Mouse (Mus musculus): ENCODE data around the gene Slc35e3.
"Not testable (repeated sequence)": the region's sequence is repeated elsewhere in the genome, so short reads cannot be mapped to it uniquely, and the experiment has no call there.

Gene Slc35e3

DNA sequence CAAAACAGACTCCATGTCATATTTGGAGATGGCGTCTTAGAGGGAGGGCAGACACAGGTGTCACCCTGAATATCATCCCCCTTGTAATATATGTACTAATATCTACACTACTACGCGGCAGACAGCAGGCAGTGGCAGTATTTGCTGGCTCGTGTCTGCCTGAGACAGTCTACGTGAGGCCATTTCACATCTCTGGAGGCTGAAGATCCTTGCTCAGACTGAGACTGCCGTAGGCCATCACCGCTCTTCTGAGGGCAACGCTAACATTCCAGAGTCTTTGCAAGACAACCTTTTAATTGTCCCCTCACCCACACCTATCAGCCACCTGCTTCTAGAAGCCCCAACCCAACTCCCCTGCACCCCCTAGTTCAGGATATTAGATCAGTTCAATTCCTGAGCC is 32.7 kb downstream of the Slc35e3 start:
- DNase-seq (ENCODE audit: low read depth, low spot score), result no peak

- no peak for DNase-seq (ENCODE audit: low read depth, low spot score)
Observed at GRCm38 (mm10) chr10:117712871-117713270, 33.3 kb downstream of the Slc35e3 start.

- peak; percentile 48 for DNase-seq (ENCODE audit: low read depth, low spot score)
Observed at GRCm38 (mm10) chr10:117712191-117712754, 33.9 kb downstream of the Slc35e3 start.

DNA sequence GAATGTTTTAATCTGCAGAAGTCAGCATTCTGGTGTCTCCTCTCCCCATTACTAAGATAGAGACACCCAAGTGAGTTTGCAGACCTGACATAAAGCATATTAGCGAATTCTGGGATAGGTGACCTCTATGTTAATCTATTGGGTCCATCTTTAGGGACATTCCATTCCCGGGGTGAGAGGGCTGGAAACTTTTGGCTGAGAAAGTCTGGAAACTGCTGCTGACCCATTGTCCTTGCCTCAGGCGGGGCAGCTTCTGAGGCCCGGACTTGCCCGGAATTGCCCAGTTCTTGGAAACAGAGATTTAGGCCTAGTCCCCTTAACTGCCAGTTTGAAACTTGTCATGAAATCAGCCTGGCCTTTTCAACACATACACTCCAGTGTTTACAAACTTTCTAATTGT is 34.8 kb downstream of the Slc35e3 start:
- no peak for DNase-seq (ENCODE audit: low read depth, low spot score)

DNA sequence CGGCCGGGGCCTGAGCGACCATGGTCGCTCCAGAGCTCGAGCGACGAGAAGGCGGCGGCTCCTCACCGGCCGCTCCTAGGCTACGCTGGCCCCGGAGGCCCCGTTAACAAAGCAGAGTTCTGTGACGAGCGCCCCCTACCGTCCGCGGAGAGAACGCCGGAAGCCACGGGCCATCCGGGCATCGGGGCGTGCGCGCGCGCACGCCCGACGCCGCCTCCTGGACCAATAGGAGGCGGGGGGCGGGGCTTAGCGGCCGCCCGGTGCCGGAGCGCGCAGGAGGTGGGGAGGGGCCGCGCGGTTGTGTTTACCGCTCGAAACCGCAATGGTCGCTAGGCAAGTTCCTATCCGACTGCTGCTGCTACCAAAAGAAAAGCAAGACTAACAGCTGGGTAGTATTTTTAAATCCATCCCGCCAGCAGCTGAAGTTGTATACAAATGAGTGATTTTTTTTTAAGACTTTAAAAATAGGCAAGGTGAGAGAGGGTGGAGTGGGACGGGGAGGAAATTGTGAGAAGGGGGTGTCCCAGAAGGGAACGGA is 35.5 kb downstream of the Slc35e3 start, which contains the start of gene Mdm2:
TSS of gene Mdm2 (minus strand) at position 155 of the 538 bp plus-strand sequence.
- peak; percentile 89 for DNase-seq (ENCODE audit: low read depth, low spot score)

- DNase-seq (ENCODE audit: low read depth, low spot score), result peak; percentile 84
Observed at GRCm38 (mm10) chr10:117709930-117710603, 36.1 kb downstream of the Slc35e3 start.

DNA sequence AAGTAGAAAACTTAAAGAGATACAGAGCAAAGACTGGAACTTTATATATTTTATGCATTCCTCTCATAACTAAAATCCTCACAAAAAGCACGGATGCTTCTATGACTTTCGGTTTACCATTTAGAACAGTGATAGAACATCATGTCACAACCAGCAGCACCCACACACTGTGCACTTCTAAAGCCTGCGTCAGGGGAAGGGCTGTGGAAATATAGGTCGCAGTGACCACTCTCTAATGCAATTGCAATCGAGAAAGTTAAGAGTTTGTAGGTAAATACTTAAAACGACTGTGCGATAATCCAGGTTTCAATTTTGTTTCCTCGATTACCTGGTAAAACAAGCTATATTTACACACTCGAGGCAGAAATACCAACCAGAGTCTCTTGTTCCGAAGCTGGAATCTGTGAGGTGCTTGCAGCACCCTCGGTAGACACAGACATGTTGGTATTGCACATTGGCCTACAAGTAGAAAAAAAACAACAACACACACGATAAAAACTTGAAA is 36.8 kb downstream of the Slc35e3 start:
- no peak for DNase-seq (ENCODE audit: low read depth, low spot score)

GRCm38 (mm10) chr10:117708856-117709255 is 37.3 kb downstream of the Slc35e3 start:
- DNase-seq (ENCODE audit: low read depth, low spot score), result no peak

GRCm38 (mm10) chr10:117708376-117708775 is 37.8 kb downstream of the Slc35e3 start:
- no peak for DNase-seq (ENCODE audit: low read depth, low spot score)

- DNase-seq (ENCODE audit: low read depth, low spot score), result no peak
Observed at GRCm38 (mm10) chr10:117707114-117707838, 38.9 kb downstream of the Slc35e3 start.

DNA sequence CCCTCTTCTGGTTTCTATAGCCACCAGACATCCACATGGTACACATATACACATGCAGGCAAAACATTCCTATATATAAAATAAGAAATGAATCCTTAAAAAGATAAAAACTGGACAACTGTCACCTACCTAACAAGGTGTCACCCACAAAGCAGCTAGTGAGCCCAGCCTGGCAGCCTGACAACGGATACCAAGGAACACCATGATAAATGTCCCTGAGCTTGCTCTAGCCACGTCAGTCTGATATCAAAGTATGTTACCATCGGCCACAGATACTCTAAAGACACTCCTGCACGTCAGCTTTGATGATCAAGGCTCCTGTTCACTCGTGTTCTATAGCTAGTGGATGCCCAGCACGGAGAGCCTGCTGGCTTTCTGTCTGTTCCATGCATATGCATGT is 39.7 kb downstream of the Slc35e3 start:
- no peak for DNase-seq (ENCODE audit: low read depth, low spot score)

GRCm38 (mm10) chr10:117705806-117706205 is 40.4 kb downstream of the Slc35e3 start:
- DNase-seq (ENCODE audit: low read depth, low spot score), result no peak

- DNase-seq (ENCODE audit: low read depth, low spot score), result no peak
Observed at GRCm38 (mm10) chr10:117704964-117705335, 41.2 kb downstream of the Slc35e3 start.

DNA sequence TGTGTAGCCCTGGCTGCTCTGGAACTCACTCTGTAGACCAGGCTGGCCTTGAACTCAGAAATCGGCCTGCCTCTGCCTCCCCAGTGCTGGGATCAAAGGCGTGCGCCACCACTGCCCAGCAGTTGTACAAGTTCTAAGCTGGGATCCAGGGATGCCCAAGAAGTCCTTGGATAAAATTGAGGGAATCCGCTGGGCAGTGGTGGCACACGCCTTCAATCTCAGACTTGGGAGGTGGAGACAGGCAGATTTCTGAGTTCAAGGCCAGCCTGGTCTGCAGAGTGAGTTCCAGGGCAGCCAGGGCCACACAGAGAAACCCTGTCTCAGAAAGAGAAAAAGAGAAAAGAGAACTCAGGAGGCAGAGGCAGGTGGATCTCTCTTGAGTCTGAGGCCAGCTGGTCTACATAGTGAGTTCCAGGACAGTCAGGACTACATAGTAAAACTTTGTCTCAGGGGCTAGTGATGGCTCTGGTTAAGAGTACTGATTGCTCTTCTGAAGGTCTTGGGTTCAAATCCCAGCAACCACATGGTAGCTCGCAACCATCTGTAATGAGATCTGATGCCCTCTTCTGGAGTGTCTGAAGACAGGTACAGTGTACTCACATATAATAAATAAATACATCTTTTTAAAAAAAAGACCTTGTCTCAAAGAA is 41.7 kb downstream of the Slc35e3 start:
- not testable (repeated sequence) for DNase-seq (ENCODE audit: low read depth, low spot score)

DNA sequence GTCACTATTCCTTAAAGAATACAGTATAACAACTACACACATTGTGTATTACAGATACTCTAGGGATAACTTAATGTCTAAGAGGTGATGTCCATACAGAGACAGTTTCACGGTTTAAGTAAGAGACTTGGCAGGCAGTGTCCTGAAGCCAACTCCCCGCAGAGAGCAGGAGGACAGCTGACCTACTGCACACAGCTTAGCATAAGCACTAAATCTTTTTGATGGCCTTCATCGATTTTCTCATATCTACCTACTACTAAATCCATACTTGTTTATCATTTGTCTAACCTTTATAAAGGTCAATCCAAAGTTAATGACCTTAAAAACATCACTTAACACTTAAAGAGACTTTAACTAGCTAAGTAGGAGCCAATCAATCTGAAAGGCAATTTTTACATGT is 42.7 kb downstream of the Slc35e3 start:
- DNase-seq (ENCODE audit: low read depth, low spot score), result no peak

DNA sequence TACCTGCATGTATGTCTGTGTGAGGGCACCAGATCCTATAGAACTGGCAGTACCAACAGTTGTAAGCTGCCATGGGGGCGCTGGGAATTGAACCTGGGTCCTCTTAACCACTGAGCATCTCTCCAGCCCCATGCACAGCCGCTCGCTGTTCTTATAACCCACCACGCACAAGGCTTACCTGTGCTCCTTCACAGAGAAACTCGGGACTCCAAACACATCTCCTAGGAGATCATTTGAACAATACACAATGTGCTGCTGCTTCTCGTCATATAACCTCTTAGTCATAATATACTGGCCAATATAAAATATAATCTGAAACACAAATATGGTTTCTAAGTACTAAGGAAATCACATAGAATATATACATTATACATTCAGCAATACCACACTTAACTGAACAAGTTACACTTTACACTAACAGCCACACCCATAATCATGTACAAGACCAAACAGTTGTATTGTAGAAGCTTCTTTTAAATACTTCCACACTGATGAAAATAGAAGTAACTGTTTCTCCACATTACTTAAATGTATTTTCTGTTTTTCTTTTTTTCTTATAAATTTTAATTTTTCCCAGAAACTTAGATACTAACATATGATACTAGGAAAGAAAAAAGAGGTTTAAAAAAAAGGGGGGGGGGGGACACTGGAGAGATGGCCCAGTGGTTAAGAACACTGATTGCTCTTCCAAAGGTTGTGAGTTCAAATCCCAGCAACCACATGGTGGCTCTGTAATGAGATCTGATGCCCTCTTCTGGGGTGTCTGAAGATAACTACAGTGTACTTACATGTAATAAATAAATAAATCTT is 43.9 kb downstream of the Slc35e3 start:
- DNase-seq (ENCODE audit: low read depth, low spot score), result no peak

- no peak for DNase-seq (ENCODE audit: low read depth, low spot score)
Observed at GRCm38 (mm10) chr10:117701034-117701829, 44.9 kb downstream of the Slc35e3 start.

- no peak for DNase-seq (ENCODE audit: low read depth, low spot score)
Observed at GRCm38 (mm10) chr10:117700450-117700849, 45.7 kb downstream of the Slc35e3 start.

- DNase-seq (ENCODE audit: low read depth, low spot score), result no peak
Observed at GRCm38 (mm10) chr10:117699914-117700313, 46.3 kb downstream of the Slc35e3 start.

All from ES-CJ7 (cell line).